Mouse (Mus musculus) spleen, postnatal 10 days (tissue): ENCODE results near the gene Gm37596.
"Not testable (repeated sequence)": the region's sequence is repeated elsewhere in the genome, so short reads cannot be mapped to it uniquely, and the experiment has no call there.

Experiments used
- DNase-seq, 2 experiments: peaks; one replicate each; pipeline ENCODE4 v3.0.0; 2021 to 2022; ENCODE audit warnings: low spot score in 2 of 2

Gene Gm37596

DNA sequence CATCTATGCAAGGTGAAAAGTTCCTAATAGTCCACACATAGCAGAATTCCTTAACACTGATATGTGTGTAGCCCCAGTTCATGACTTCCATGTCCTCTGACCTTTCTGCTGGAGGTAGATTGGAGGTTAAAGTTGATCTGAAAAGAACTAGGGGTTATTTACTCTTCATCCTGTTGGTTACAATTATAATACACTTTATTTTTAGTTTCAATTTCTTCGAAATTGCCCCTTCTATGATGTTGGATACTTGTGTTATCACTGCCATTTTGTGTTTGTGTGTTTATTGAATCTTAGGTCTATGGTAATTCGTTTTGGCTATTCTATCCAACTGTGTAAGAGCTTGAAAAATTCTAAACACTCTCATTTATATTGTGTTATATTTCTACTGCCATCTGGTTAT is at the start of gene Gm37596:
Gene Gm37596, minus strand, starts transcription at position 101 of the 400 bp plus-strand sequence.
- DNase-seq, result not testable (repeated sequence)

DNA sequence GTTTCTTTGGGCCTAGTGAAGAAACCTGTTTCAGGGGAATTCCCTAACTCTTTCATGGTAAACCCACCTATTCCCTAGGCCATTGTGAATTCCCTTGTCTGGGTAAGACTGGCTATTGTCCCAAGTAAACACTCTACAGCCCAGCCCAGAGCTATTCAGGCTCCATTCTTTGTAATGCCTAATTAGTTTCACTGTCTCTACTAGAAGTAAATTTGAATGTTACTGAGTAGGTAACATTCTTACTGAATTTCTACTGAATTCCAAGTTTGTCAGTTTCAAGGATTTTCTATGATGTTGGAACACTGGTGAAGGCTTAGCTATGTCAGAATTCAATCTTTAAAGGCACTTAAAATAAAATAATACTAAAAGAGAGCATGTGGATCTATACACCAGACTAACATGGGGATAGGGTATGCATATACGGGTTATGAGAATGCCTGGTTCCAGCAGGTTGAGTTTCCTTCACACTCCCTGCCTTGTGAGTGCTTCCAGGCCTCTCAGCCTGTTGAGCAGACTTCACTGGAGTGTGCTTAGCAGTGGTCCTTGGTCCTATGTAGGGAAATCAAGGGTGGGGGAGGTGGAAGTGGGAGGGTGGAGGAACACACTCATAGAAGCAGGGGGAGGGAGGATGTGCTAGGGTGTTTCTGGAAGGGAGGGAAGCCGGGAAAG is 16.2 kb upstream of the Gm37596 start:
- DNase-seq, result not testable (repeated sequence)

DNA sequence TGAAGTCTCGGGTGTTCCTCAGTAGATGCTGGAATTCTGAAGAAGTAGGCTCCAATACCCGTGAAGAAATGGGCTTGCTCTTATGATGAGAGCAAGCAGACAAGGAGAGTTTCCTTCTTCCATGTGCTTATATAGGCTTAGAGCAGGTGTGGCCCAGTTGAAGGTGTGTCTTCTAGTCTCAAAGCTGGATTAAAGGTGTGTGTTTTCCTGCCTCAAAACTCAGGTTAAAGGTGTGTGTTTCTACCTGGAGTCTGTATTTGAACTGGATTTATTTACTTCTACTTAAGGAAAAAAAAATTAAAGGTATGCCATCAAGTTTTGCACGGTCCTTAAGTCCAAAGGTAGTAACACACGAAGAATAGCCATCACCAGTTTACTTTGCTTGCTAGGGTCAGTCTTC is 16.7 kb downstream of the Gm37596 start, which contains the start of gene Tdpoz1:
Gene Tdpoz1, minus strand, starts transcription at position 101 of the 400 bp plus-strand sequence.
- not testable (repeated sequence) for DNase-seq

DNA sequence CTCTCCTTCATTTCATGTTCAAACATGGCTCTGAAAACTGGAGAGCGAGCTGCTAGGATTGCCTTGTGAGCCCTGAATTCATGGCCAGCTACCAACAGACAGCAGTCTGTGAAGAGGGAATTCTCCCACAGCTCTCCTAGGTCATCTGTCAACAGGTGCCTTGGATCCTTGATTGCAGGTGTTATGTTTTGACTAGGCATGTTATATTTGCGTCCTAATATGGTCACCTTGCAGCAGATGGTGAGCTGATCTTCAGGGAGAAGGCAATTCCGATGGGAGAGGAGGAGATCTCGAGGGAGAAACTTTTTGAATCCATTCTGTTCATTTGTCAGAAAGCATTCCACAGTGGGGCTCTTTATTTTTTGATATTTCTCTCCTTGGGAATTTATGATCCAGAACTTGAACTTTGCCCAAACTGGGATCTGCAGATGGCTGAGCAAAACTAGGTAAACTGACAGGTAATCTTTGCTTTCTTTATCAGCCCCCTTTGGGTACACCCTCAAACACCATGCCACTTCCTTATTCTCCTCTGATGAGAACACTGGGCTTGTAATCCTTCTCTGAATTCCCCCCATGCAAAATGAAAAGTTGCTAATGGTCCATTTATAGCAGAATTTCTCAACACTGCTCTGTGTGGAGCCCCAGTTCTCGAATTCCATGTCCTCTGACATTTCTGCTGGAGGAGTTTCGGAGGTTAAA is 21.9 kb downstream of the Gm37596 start:
- not testable (repeated sequence) for DNase-seq

DNA sequence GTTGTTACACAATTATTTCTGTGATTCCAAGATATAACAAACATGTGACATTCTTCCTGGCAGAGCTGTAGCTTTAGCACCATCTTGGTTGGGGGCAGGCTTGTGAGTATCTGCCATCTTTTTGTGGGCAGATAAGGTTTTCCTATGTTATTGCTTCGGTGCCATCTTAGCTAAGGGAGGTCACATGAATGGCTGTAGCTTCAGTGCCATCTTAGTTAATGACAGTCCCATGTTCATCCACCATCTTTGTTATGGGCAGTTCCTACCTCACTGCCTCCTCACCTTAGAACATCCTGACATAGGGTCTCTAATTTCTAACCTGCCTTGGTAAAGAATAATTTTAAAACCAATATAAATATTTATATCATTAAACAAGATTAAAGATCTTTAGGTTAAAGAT is 38.6 kb downstream of the Gm37596 start:
- no peak for DNase-seq

DNA sequence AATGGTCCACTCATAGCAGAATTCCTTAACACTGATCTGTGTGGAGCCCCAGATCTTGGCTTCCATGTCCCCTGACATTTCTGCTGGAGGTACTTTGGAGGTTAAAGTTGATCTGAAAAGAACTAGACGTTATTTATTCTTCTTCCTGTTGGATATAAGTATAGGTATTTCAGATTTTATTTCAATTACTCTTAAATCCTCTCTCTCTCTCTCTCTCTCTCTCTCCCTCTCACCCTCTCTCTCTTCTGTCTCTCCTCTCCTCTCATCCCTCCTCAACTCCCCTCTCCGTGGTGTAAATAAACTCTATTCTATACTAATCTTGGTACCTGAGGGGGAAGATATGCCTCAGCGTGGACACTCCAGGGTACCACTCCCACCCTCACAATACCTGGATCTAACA is 40.3 kb downstream of the Gm37596 start, which contains the start of gene Tdpoz2:
Gene Tdpoz2, minus strand, starts transcription at position 101 of the 400 bp plus-strand sequence.
- DNase-seq, result no peak
